Mouse (Mus musculus) embryonic facial prominence, embryonic 14.5 days (tissue): ENCODE measurements around the gene Kcnmb1. TPM values are rescaled to one million over a fixed set of nuclear protein-coding genes. Genes with fewer than 3 reads are reported as not detected.

Experiments
- ATAC-seq: fragments of 200-750 bp; cut with Nextera tagmentation; 2 replicates; pipeline ENCODE4 v1.8.0; 2017; ENCODE audit warnings: low read depth, moderate number of reproducible peaks, moderate TSS enrichment
- DNase-seq: peaks from one replicate; pipeline ENCODE4 v3.0.0-alpha.2; 2015; ENCODE audit warnings: low spot score
- H3K27ac ChIP-seq: fragments of 300-500 bp; sonication (generic); replicated peaks from 2 replicates; pipeline ENCODE4 v1.5.1; 2014; ENCODE audit warnings: low read depth, mild to moderate bottlenecking, low read length, moderate library complexity
- H3K27me3 ChIP-seq: fragments of 300-500 bp; sonication (generic); replicated peaks from 2 replicates; pipeline ENCODE4 v1.6.1; 2014; ENCODE audit warnings: low read length; ENCODE audit not compliant: control insufficient read depth, insufficient read depth
- H3K36me3 ChIP-seq: fragments of 300-500 bp; sonication (generic); 2 replicates; pipeline ENCODE4 v1.6.1; 2014; ENCODE audit warnings: low read length, mixed read lengths; ENCODE audit not compliant: control insufficient read depth, insufficient read depth
- H3K4me1 ChIP-seq: fragments of 300-500 bp; sonication (generic); 2 replicates; pipeline ENCODE4 v1.6.1; 2014; ENCODE audit warnings: antibody characterized with exemption, low read length; ENCODE audit not compliant: control insufficient read depth, insufficient read depth
- H3K4me2 ChIP-seq: fragments of 300-500 bp; sonication (generic); 2 replicates; pipeline ENCODE4 v1.6.1; 2014; ENCODE audit warnings: low read depth, mild to moderate bottlenecking, low read length, moderate library complexity, mixed read lengths
- H3K4me3 ChIP-seq: fragments of 300-500 bp; sonication (generic); 2 replicates; pipeline ENCODE4 v1.5.1; 2014; ENCODE audit warnings: low read depth, mild to moderate bottlenecking, low read length
- H3K9ac ChIP-seq: fragments of 300-500 bp; sonication (generic); 2 replicates; pipeline ENCODE4 v1.6.1; 2014; ENCODE audit warnings: low read depth, mild to moderate bottlenecking, low read length, moderate library complexity, mixed read lengths
- H3K9me3 ChIP-seq: fragments of 300-500 bp; sonication (generic); 2 replicates; pipeline ENCODE4 v1.6.1; 2016; ENCODE audit warnings: low read length; ENCODE audit not compliant: control insufficient read depth
- WGBS: fragments of 180-500 bp; shearing (Covaris S2); extraction: QIAGEN DNeasy Blood & Tissue Kit; methylation state at CpG from one replicate; pipeline ENCODE4 v1.1.7; 2014; 5-methylcytosine and 5-hydroxymethylcytosine counted together
- polyA plus RNA-seq: library from polyadenylated mRNA; unstranded; fragments of >200 nt; fragmentation: Nextera tagmentation; extraction: Ambion mirVana; gene quantifications from 2 replicates; pipeline ENCODE4 v1.2.1, GENCODE M21; 2014

Gene Kcnmb1
- polyA plus RNA-seq, 1 experiment from 2014 or later: 0.22 TPM

GRCm38 (mm10) chr11:33926551-33926950 lies 36.3 kb upstream of the Kcnmb1 start:
- no peaks in the 10 kb centered on the region for H3K27me3 ChIP-seq
- no peak overlapping the region for H3K27ac ChIP-seq
- no peak overlapping the region for H3K4me2 ChIP-seq
- 45% methylated on average over 2 of the region's 2 CpGs for WGBS
- H3K9ac ChIP-seq: no peak overlapping the region
- no peaks in the 10 kb centered on the region for H3K9me3 ChIP-seq
- no peaks in the 10 kb centered on the region for H3K4me1 ChIP-seq
- ATAC-seq (0 out of 2 replicates have a peak, but pooled peaks have one; percentile 42), DNase-seq (peak; percentile 48)
- H3K4me3 ChIP-seq: no peak overlapping the region
- no peaks in the 10 kb centered on the region for H3K36me3 ChIP-seq

GRCm38 (mm10) chr11:33927321-33927720 lies 35.5 kb upstream of the Kcnmb1 start:
- Histone ChIP-seq H3K4me3 (no peak overlapping the region), H3K4me1 (no peaks in the 10 kb centered on the region), H3K27me3 (no peaks in the 10 kb centered on the region), H3K4me2 (no peak overlapping the region), H3K27ac (no peak overlapping the region), H3K9me3 (no peaks in the 10 kb centered on the region), H3K9ac (no peak overlapping the region), H3K36me3 (no peaks in the 10 kb centered on the region)
- 63% methylated on average over 6 of the region's 6 CpGs for WGBS
- DNase-seq: no peak
- no peak for ATAC-seq

- no peaks in the 10 kb centered on the region for H3K4me1 ChIP-seq
- H3K4me2 ChIP-seq: no peak overlapping the region
- no peaks in the 10 kb centered on the region for H3K27me3 ChIP-seq
- no peak overlapping the region for H3K4me3 ChIP-seq
- no peaks in the 10 kb centered on the region for H3K9me3 ChIP-seq
- ATAC-seq: no peak
- no peak overlapping the region for H3K9ac ChIP-seq
- no peaks in the 10 kb centered on the region for H3K36me3 ChIP-seq
- no peak overlapping the region for H3K27ac ChIP-seq
- DNase-seq: no peak
- WGBS: 61% methylated on average over 4 of the region's 4 CpGs
These were observed 35.0 kb upstream of the Kcnmb1 start for GRCm38 (mm10) chr11:33927836-33928235.

- Histone ChIP-seq H3K36me3 (no peaks in the 10 kb centered on the region), H3K9me3 (no peaks in the 10 kb centered on the region), H3K27me3 (no peaks in the 10 kb centered on the region), H3K4me2 (no peak overlapping the region), H3K9ac (no peak overlapping the region), H3K4me3 (no peak overlapping the region), H3K4me1 (no peaks in the 10 kb centered on the region), H3K27ac (no peak overlapping the region)
- 21% methylated on average over 7 of the region's 7 CpGs for WGBS
- ATAC-seq (0 out of 2 replicates have a peak, but pooled peaks have one; percentile 61), DNase-seq (peak; percentile 81)
These were observed 34.2 kb upstream of the Kcnmb1 start for GRCm38 (mm10) chr11:33928658-33929057.

GRCm38 (mm10) chr11:33929412-33929811 lies 33.4 kb upstream of the Kcnmb1 start:
- 62% methylated on average over 11 of the region's 11 CpGs for WGBS
- no peaks in the 10 kb centered on the region for H3K9me3 ChIP-seq
- no peak overlapping the region for H3K4me3 ChIP-seq

GRCm38 (mm10) chr11:33931836-33932385 lies 30.9 kb upstream of the Kcnmb1 start:
- WGBS: 12% methylated on average over 8 of the region's 10 CpGs
- Histone ChIP-seq H3K27me3 (no peaks in the 10 kb centered on the region), H3K36me3 (no peaks in the 10 kb centered on the region), H3K4me3 (no peak overlapping the region), H3K4me2 (no peak overlapping the region), H3K9me3 (no peaks in the 10 kb centered on the region), H3K27ac (no peak overlapping the region), H3K9ac (no peak overlapping the region), H3K4me1 (no peaks in the 10 kb centered on the region)
- no peak for ATAC-seq
- DNase-seq: no peak

More at GRCm38 (mm10) chr11:33929412-33929811, 33.4 kb upstream of the Kcnmb1 start:
- H3K27ac ChIP-seq: no peak overlapping the region
- no peaks in the 10 kb centered on the region for H3K36me3 ChIP-seq
- no peaks in the 10 kb centered on the region for H3K4me1 ChIP-seq
- H3K9ac ChIP-seq: no peak overlapping the region
- no peak for DNase-seq
- no peak overlapping the region for H3K4me2 ChIP-seq
- H3K27me3 ChIP-seq: no peaks in the 10 kb centered on the region
- ATAC-seq: no peak

- 50% methylated on average over 18 of the region's 18 CpGs for WGBS
- ATAC-seq (no peak), DNase-seq (no peak)
- H3K9ac ChIP-seq: no peak overlapping the region
- no peak overlapping the region for H3K4me2 ChIP-seq
- no peaks in the 10 kb centered on the region for H3K9me3 ChIP-seq
- H3K4me3 ChIP-seq: no peak overlapping the region
- no peak overlapping the region for H3K27ac ChIP-seq
- no peaks in the 10 kb centered on the region for H3K4me1 ChIP-seq
- no peaks in the 10 kb centered on the region for H3K27me3 ChIP-seq
- no peaks in the 10 kb centered on the region for H3K36me3 ChIP-seq
These were observed 30.3 kb upstream of the Kcnmb1 start for GRCm38 (mm10) chr11:33932386-33933111.

GRCm38 (mm10) chr11:33934286-33934685 lies 28.5 kb upstream of the Kcnmb1 start:
- H3K4me1 ChIP-seq: no peaks in the 10 kb centered on the region
- no peaks in the 10 kb centered on the region for H3K36me3 ChIP-seq
- DNase-seq (no peak), ATAC-seq (no peak)
- no peaks in the 10 kb centered on the region for H3K27me3 ChIP-seq
- H3K4me2 ChIP-seq: no peak overlapping the region
- H3K9ac ChIP-seq: no peak overlapping the region
- no peak overlapping the region for H3K4me3 ChIP-seq
- 64% methylated on average over 9 of the region's 9 CpGs for WGBS
- no peaks in the 10 kb centered on the region for H3K9me3 ChIP-seq
- no peak overlapping the region for H3K27ac ChIP-seq

GRCm38 (mm10) chr11:33937641-33938040 lies 25.2 kb upstream of the Kcnmb1 start:
- H3K9ac ChIP-seq: no peak overlapping the region
- no peak overlapping the region for H3K27ac ChIP-seq
- 77% methylated on average over 8 of the region's 8 CpGs for WGBS
- no peaks in the 10 kb centered on the region for H3K4me1 ChIP-seq
- ATAC-seq (no peak), DNase-seq (no peak)
- H3K36me3 ChIP-seq: no peaks in the 10 kb centered on the region
- no peaks in the 10 kb centered on the region for H3K9me3 ChIP-seq
- H3K27me3 ChIP-seq: no peaks in the 10 kb centered on the region
- no peak overlapping the region for H3K4me3 ChIP-seq
- H3K4me2 ChIP-seq: no peak overlapping the region
